Mouse (Mus musculus) embryonic fibroblast, embryonic 13.5 days (primary cell): ENCODE measurements around the gene Gm20388. TPM values are rescaled to one million over a fixed set of nuclear protein-coding genes. Genes with fewer than 3 reads are reported as not detected.

Source experiments
- H3K27ac ChIP-seq: 2 replicates; pipeline ENCODE4 v1.5.1; 2012; ENCODE audit warnings: low read length, control low read depth, inconsistent platforms; ENCODE audit not compliant: insufficient read depth
- H3K4me1 ChIP-seq: 2 replicates; pipeline ENCODE4 v1.6.1; 2011; ENCODE audit warnings: low read length; ENCODE audit not compliant: control insufficient read depth, insufficient read depth
- H3K4me3 ChIP-seq: 2 replicates; pipeline ENCODE4 v1.5.1; 2011; ENCODE audit warnings: mild to moderate bottlenecking, control low read depth, low read length; ENCODE audit not compliant: insufficient read depth
- CTCF ChIP-seq: IDR thresholded peaks from 2 replicates; pipeline ENCODE4 v1.5.1; 2011; ENCODE audit warnings: mild to moderate bottlenecking, control low read depth, low read length, moderate library complexity, borderline replicate concordance; ENCODE audit not compliant: insufficient read depth
- POLR2A ChIP-seq: IDR thresholded peaks from 2 replicates; pipeline ENCODE4 v1.6.1; 2011; ENCODE audit warnings: low read depth, mild to moderate bottlenecking, control low read depth, low read length, moderate library complexity
- polyA plus RNA-seq: library from polyadenylated mRNA; stranded (reverse); fragments of >200 nt; gene quantifications from 2 replicates; pipeline ENCODE4 v1.2.4, GENCODE M21; 2011; ENCODE audit warnings: low read depth; ENCODE audit not compliant: missing spikeins, insufficient read length

Gm20388 gene
- polyA plus RNA-seq, 1 experiment = 82.8 TPM

DNA sequence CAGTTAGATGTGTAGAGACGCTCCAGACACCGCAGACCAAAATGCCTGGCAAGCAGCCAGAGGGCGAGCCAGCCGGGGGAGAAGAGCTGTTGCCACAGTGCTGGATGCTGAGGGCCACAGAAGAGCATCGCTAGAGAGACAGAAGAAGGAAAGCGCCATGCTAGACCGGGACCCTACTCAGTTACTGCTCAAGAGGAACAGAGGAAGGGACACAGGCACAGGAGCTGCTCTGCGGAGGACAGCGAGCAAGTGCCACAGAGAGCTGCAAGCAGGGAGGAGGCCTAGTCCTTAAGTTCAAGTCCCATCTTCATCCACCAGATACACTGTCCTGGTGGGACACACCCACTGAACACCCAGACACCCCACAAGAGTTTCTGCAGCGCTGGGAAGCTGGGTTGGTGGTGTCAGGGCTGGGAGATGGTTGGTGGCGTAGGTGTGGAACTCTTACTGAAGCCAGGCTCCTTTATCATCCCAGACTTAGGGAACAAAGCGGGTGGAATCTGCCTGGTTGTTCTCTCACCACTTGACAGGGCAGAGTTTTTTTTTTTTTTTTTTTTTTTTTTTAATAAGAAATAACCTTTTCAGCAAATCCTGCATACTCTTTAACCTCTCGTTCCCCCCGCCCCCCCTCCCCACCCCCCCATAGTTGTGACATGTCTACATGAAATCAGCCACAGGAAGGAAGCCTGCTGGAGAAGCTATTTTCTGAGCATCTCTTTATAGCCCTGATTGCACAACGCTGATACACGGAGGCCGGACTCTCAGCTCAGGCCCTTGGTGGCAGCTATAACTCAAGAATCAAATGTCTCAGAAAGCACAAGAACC is 786.7 kb downstream of the Gm20388 start:
- Histone ChIP-seq H3K4me1 (no peaks in the 10 kb centered on the region), H3K4me3 (no peak overlapping the region), H3K27ac (no peak overlapping the region)
- TF ChIP-seq CTCF = no peak
- no peak for TF ChIP-seq POLR2A

- Histone ChIP-seq H3K27ac (no peak overlapping the region), H3K4me1 (no peaks in the 10 kb centered on the region), H3K4me3 (no peak overlapping the region)
- TF ChIP-seq CTCF = no peak
- no peak for TF ChIP-seq POLR2A
These were observed 787.3 kb downstream of the Gm20388 start for GRCm38 (mm10) chr8:120697979-120698272.

GRCm38 (mm10) chr8:120698426-120698825 is 787.8 kb downstream of the Gm20388 start:
- Histone ChIP-seq H3K4me1 (no peaks in the 10 kb centered on the region), H3K4me3 (no peak overlapping the region), H3K27ac (no peak overlapping the region)
- no peak for TF ChIP-seq POLR2A
- TF ChIP-seq CTCF = no peak

DNA sequence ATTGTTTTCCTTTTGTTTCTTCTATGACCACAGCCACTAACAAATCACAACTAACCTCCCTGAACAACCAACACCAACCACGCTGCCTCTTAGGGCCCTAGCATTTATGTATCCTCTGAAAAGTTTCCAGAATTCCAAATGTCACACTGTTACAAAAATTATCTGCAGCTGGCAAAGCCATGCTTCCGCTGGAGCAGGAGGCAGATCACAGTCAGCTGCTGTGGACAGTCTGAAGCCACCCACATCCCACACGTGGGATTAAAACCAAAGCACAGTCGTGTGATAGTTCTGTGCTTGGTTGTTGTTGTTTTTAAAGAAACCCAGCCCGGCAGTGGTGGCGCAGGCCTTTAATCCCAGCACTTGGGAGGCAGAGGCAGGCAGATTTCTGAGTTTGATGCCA is 788.4 kb downstream of the Gm20388 start:
- Histone ChIP-seq H3K4me3 (no peak overlapping the region), H3K27ac (no peak overlapping the region), H3K4me1 (no peaks in the 10 kb centered on the region)
- TF ChIP-seq CTCF (no peak), POLR2A (no peak)

DNA sequence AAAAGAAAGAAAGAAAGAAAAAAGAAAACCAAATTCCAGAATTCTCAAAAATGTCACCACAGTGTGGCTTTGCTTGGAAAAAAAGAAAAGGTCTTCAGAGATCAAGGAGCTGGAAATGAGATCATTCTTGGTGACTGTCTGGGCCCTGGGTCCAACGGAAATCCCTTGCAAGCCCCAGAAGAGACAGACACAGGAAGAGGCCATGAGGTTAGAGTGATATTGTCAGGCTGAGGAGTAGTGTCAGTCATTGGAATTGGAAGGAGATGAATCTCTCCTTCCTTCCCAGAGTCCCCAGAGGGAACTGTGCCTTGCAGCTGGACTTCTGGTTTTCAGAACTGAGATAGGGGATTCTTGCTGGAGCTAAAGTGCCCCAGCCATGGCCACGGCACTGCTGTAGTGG is 788.9 kb downstream of the Gm20388 start:
- no peak overlapping the region for H3K27ac ChIP-seq
- TF ChIP-seq POLR2A (no peak), CTCF (no peak)
- H3K4me3 ChIP-seq = no peak overlapping the region
- no peaks in the 10 kb centered on the region for H3K4me1 ChIP-seq

DNA sequence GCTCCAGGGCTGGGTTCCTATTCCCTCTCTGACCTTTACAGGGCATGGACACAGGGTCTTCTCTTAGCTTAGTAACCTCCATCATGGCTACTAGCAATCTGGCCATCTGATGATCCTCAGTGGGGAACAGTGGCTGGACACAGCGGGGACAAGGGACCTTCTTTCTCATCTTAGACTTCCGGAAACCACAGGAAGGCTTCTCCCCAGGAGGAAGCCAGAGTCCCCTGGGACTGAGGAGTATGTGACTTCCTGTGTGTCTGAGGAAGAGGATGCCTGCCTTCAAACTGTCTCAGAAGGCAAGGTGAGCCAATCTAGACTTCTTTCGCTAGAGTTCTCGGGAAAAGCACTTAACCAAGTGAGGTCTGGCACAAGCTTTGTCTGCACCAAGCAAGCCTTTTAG is 789.4 kb downstream of the Gm20388 start:
- no peaks in the 10 kb centered on the region for H3K4me1 ChIP-seq
- H3K4me3 ChIP-seq = no peak overlapping the region
- TF ChIP-seq CTCF (no peak), POLR2A (no peak)
- no peak overlapping the region for H3K27ac ChIP-seq

DNA sequence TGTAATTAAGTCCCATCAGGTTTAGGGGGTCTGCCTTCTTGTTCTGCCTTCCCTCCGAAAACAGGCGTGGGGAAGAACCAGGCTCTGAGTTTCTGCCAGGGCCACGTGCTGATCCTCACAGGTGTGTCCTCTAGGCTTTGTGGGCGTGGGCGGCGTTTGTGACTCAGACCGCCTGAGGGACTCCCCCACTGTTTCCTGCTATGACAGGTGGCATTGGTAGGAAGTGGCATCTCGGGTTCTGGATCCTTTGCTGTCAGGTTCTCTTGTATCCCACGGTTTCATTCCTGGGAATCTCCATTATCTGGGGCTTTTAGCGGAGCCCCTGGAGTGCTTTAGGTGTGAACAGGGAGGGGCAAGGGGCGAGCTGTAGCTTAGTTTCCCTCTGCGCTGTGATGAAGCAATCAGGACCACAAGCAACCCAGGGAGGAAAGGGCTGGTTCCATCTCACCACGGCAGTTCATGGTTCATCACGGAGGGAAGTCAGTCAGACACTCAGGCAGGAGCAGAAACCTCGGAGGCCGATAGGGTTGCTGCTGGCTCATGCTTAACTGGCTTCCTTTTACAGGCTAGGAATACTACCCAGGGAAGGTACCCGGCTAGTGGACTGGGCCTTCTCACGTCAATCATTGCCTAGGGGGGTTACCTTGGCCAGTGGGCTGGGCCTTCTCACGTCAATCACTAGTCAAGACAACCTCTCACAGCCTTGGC is 791.3 kb downstream of the Gm20388 start:
- H3K4me3 ChIP-seq = no peak overlapping the region
- no peak overlapping the region for H3K27ac ChIP-seq
- no peaks in the 10 kb centered on the region for H3K4me1 ChIP-seq
- TF ChIP-seq POLR2A = no peak

- Histone ChIP-seq H3K4me1 (no peaks in the 10 kb centered on the region), H3K27ac (no peak overlapping the region), H3K4me3 (no peak overlapping the region)
- TF ChIP-seq CTCF = no peak
- no peak for TF ChIP-seq POLR2A
These were observed 793.6 kb downstream of the Gm20388 start for GRCm38 (mm10) chr8:120704203-120704602.

- no peak overlapping the region for H3K4me3 ChIP-seq
- TF ChIP-seq CTCF = no peak
- no peak overlapping the region for H3K27ac ChIP-seq
- H3K4me1 ChIP-seq = no peaks in the 10 kb centered on the region
These were observed 794.5 kb downstream of the Gm20388 start for GRCm38 (mm10) chr8:120705163-120705562.

DNA sequence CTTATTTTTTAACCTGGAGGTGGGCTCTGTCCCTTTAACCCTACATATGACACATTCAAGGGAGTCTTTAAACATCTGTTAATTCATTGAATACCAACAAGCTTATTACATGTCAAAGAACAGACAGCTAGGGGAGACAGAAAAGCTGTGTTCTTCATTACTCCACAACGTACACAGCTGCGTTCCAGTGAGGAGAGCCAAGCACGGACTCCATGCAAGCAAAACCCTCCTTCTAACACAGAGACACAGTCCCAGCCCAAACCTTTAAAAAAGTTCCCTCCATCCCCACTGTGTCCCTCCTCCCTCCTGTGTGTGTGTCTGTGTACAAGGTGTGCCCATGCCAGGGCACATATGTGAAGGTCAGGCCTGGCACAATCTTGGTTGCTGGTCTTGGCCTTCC is 795.6 kb downstream of the Gm20388 start:
- no peak overlapping the region for H3K27ac ChIP-seq
- no peak overlapping the region for H3K4me3 ChIP-seq
- TF ChIP-seq POLR2A (no peak), CTCF (no peak)
- H3K4me1 ChIP-seq = no peaks in the 10 kb centered on the region

- Histone ChIP-seq H3K27ac (no peak overlapping the region), H3K4me3 (no peak overlapping the region), H3K4me1 (no peaks in the 10 kb centered on the region)
- TF ChIP-seq CTCF (no peak), POLR2A (no peak)
These were observed 798.5 kb downstream of the Gm20388 start for GRCm38 (mm10) chr8:120709176-120709575.
